Mouse (Mus musculus) stomach, postnatal 0 days (tissue): ENCODE data around the gene Ip6k3.

Experiments used
- CTCF ChIP-seq: IDR thresholded peaks from 2 replicates; pipeline ENCODE4 v1.5.1; 2016; ENCODE audit warnings: antibody characterized with exemption, low read depth, mild to moderate bottlenecking, moderate library complexity
- EP300 ChIP-seq: optimal IDR thresholded peaks from 2 replicates; pipeline ENCODE3; 2016; ENCODE audit warnings: antibody characterized with exemption

DNA sequence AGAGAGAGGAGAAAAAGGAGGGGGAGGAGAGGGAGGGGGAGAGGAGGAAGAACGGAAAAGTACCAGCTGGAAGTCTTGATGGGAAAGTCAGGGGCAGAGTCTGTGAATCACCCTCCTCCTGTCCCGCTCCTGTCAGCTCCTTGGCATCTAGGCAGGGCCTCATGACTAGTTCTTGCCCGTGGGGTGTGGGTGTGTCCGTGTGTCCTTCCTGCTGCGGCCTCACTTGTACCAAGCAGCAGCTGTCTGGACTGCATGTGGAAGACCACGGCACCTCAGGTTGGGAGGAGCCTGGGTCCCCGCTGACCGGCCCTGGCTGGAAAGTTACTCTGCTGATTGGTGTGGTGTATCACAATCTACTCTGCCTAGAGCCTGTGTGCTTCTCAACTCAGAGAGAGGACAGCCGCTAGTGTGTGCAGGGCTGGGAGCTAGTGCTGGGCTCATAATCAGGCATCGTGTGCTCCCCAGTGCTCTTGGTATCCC lies 25.6 kb downstream of the Ip6k3 start:
- TF ChIP-seq CTCF: no peak
- TF ChIP-seq EP300: no peak
